Mouse (Mus musculus) olfactory bulb, adult 2 months (tissue): ENCODE measurements around the gene Tsku.

Source experiments
- CTCF ChIP-seq: fragments of 200-500 bp; IDR thresholded peaks from 2 replicates; pipeline ENCODE4 v1.5.1; 2012; ENCODE audit warnings: low read depth, mild to moderate bottlenecking, low read length, moderate library complexity; ENCODE audit not compliant: insufficient read depth
- POLR2A ChIP-seq: fragments of 200-500 bp; IDR thresholded peaks from 2 replicates; pipeline ENCODE4 v1.6.1; 2012; ENCODE audit warnings: mild to moderate bottlenecking, low read depth, low read length, moderate library complexity; ENCODE audit not compliant: insufficient read depth

GRCm38 (mm10) chr7:98379232-98379631 is 18.1 kb upstream of the Tsku start:
- TF ChIP-seq POLR2A (no peak), CTCF (no peak)
